Mouse (Mus musculus) stomach, postnatal 0 days (tissue): ENCODE data around the gene Gm17324.

Experiments
- CTCF ChIP-seq: IDR thresholded peaks from 2 replicates; pipeline ENCODE4 v1.5.1; 2016; ENCODE audit warnings: antibody characterized with exemption, low read depth, mild to moderate bottlenecking, moderate library complexity
- EP300 ChIP-seq: optimal IDR thresholded peaks from 2 replicates; pipeline ENCODE3; 2016; ENCODE audit warnings: antibody characterized with exemption

- TF ChIP-seq EP300, result no peak
- TF ChIP-seq CTCF, result peak; percentile 34
Measured at GRCm38 (mm10) chr9:78439426-78439825, 9.2 kb downstream of the Gm17324 start.
